Mouse (Mus musculus): ENCODE data around the gene Arntl.

DNA sequence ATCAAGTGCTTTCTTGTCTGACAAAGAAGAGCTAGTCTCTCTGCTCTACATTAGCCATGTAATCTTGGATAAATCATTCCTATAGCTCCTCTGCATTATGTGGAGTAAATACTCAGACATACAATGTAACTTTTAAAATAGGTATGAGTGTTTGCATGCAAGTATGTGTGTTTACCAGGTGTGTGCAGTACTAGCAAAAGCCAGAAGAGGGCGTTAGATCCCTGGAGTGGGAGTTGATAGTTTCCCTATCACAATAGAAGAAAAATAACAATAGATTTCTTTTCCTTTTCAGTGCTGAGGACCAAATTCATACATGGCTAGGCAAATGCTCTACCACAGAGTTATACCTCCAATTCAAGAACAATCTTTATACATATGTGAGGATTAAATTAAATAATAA is 15.5 kb upstream of the Arntl start:
- TF ChIP-seq POLR2A (IDR thresholded peaks at IDR 0.05; ENCODE audit: borderline replicate concordance, control insufficient read depth, low read depth, low read length), result no peak
- no peak for TF ChIP-seq CTCF (IDR thresholded peaks at IDR 0.05; ENCODE audit: control insufficient read depth, insufficient read depth, low read length)

All from bone marrow, adult 2 months (tissue).